In the genomic region with DNA sequence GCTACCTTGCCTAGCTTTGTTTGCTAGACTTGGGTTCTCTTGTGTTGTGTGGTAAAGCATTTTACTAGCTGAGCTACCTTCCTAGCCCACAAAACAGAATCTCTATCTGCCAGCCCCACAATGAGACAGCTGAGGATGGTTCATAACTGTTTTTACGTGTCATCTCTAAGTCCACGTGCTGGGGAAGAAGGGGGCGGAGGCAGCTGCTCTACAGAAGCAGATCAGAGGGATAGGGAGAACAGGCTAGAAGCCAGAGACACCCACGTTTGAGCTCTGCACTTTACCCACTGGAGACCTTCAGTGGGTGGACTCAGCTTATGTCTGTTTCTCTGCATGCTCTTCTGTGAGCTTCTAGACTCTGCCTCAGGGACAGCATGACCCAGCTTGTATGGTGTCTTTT, we compare ENCODE assay signal across 26 mouse cellular contexts. TPM values are rescaled to one million over a fixed set of nuclear protein-coding genes. Genes with fewer than 3 reads are reported as not detected.
DNase-seq lines count a peak whose midpoint lies in the region; ATAC-seq lines count a peak whose summit lies in the region.
"Had no signal": no experiment of that assay in that cellular context is flagged by ENCODE, and none has a peak within 500 bp of the region (broad histone marks: within the 10 kb centered on the region; RNA-seq: fewer than 3 reads in every experiment).

No protein-coding gene starts in this region.

- peak; percentile 33 for DNase-seq in heart, adult 11 months
- no peak for DNase-seq in heart, postnatal 14 days
- DNase-seq in left cerebral cortex, adult 18-20 months (ENCODE audit: low spot score in 2 of 2): peak; percentile 25 to 59
- DNase-seq in left cerebral cortex, postnatal 10 days (ENCODE audit: extremely low spot score in 1 of 2, low spot score in 2 of 2): no peak
- DNase-seq in left cerebral cortex, postnatal 25 days (ENCODE audit: low spot score in 2 of 2): peak; percentile 25 to 72
- peak; percentile 20 to 53 for DNase-seq in right cerebral cortex, postnatal 36 days (ENCODE audit: low spot score in 2 of 2)
- DNase-seq: adrenal gland, postnatal 36 days; cerebellum, adult 11 months; cerebellum, adult 9-11 months; kidney, adult 8-10 months; kidney, postnatal 10 days; liver, embryonic 13.5 days; lung, adult 2 months; lung, postnatal 14 days; midbrain, embryonic 14.5 days had no signal

- intact Hi-C loops in heart, postnatal 14 days (cut with DNase I): no loop called here
- intact Hi-C loops in left cerebral cortex, postnatal 10 days (cut with DNase I): no loop called here
- intact Hi-C loops in left cerebral cortex, postnatal 25 days (cut with DNase I): no loop called here

- no peak for ATAC-seq in megakaryocyte progenitor cell, adult 5-6 weeks (replicated peaks; ENCODE audit: poor library complexity)
- ATAC-seq: forebrain, embryonic 15.5 days; hindbrain, embryonic 16.5 days; intestine, embryonic 15.5 days; Patski had no signal

RNA-seq across cellular contexts. Expression of a gene that starts 3.7 kb away (rescaled TPM):
- total RNA-seq in heart, postnatal 14 days (2021): not detected
- total RNA-seq in left cerebral cortex, adult 18-20 months (2021): not detected
- not detected for total RNA-seq in left cerebral cortex, postnatal 10 days (2021)
- total RNA-seq in left cerebral cortex, postnatal 25 days (2021): not detected
- total RNA-seq in megakaryocyte progenitor cell, adult 5-6 weeks (2015): not detected in 2 replicates
- total RNA-seq in megakaryocyte progenitor cell, adult 5-6 weeks (2017): not detected in 2 replicates
- total RNA-seq: adrenal gland, adult 18-20 months; adrenal gland, postnatal 36 days; common myeloid progenitor, adult 5-6 weeks; ES-E14; gastrocnemius, adult 8-10 months; granulocyte monocyte progenitor cell, adult 5-6 weeks; left cerebral cortex, adult 8-10 months had no signal

RNA-seq across cellular contexts. Expression of a gene that starts 17.9 kb away (rescaled TPM):
- 1 to 10 TPM; 5.6 to 6.5 TPM for total RNA-seq in heart, postnatal 14 days (2021)
- total RNA-seq in left cerebral cortex, adult 18-20 months (2021): 10 to 100 TPM; 17.9 to 18.2 TPM
- total RNA-seq in left cerebral cortex, postnatal 10 days (2021): 10 to 100 TPM; 12.5 to 13.4 TPM
- 10 to 100 TPM; 12.7 to 13.6 TPM for total RNA-seq in left cerebral cortex, postnatal 25 days (2021)
- total RNA-seq in megakaryocyte progenitor cell, adult 5-6 weeks (2015): 10.6 and 11.2 TPM in 2 replicates
- 11.3 and 12.2 TPM in 2 replicates for total RNA-seq in megakaryocyte progenitor cell, adult 5-6 weeks (2017)

Comparison
In these comparisons a context has a peak if more than half of its experiments do, and no peak if none do; other contexts are left out.
1. DNase-seq: peak in heart, adult 11 months (single experiment), left cerebral cortex, adult 18-20 months (2 of 2), left cerebral cortex, postnatal 25 days (2 of 2) and right cerebral cortex, postnatal 36 days (2 of 2); none in heart, postnatal 14 days (0 of 2) and left cerebral cortex, postnatal 10 days (0 of 2).